Mouse (Mus musculus) MEL (cell line): ENCODE measurements around the gene Defa21. TPM values are rescaled to one million over a fixed set of nuclear protein-coding genes. Genes with fewer than 3 reads are reported as not detected.

ENCODE experiments used
- polyA plus RNA-seq, 2 experiments: library from polyadenylated mRNA; stranded (reverse) in 1 of 2; unstranded in 1 of 2; fragments of >175 nt in 1 of 2; fragments of >200 nt in 1 of 2; gene quantifications; 2 replicates each; pipeline versions ENCODE4 v1.2.1 to v1.2.4; 2012; ENCODE audit warnings: low replicate concordance in 2 of 2, low read depth in 1 of 2; ENCODE audit not compliant: insufficient read length in 2 of 2, insufficient read depth in 1 of 2, missing spikeins in 1 of 2
- total RNA-seq: library from RNA; depleted of rRNA; stranded (reverse); fragments of 300-350 nt; gene quantifications from 2 replicates; pipeline ENCODE4 v1.2.3, GENCODE M21; 2012; rRNA removed

Defa21 gene
- total and polyA plus RNA-seq, 3 experiments: not detected

Other genes with a start within 250 kb of the Defa21 start
- gene Defb33, start 132.9 kb upstream of the Defa21 start, total RNA-seq: not detected in 2 replicates
- not detected for gene Defb33, start 132.9 kb upstream of the Defa21 start, polyA plus RNA-seq
- gene Gm15056, start 122.9 kb upstream of the Defa21 start, total RNA-seq: not detected in 2 replicates
- gene Gm15056, start 122.9 kb upstream of the Defa21 start, polyA plus RNA-seq: not detected
- not detected in 2 replicates for gene Gm6040, start 103.5 kb upstream of the Defa21 start, total RNA-seq
- not detected for gene Gm6040, start 103.5 kb upstream of the Defa21 start, polyA plus RNA-seq
- not detected in 2 replicates for gene AY761185, start 80.8 kb upstream of the Defa21 start, total RNA-seq
- not detected for gene AY761185, start 80.8 kb upstream of the Defa21 start, polyA plus RNA-seq
- not detected in 2 replicates for gene Defa23, start 29.5 kb downstream of the Defa21 start, total RNA-seq
- gene Defa23, start 29.5 kb downstream of the Defa21 start, polyA plus RNA-seq: not detected
- gene Defa35, start 39.5 kb downstream of the Defa21 start, total RNA-seq: not detected in 2 replicates
- gene Defa35, start 39.5 kb downstream of the Defa21 start, polyA plus RNA-seq: not detected
- not detected in 2 replicates for gene Defa25, start 58.9 kb downstream of the Defa21 start, total RNA-seq
- not detected for gene Defa25, start 58.9 kb downstream of the Defa21 start, polyA plus RNA-seq
- not detected in 2 replicates for gene Gm14851, start 70.5 kb downstream of the Defa21 start, total RNA-seq
- gene Gm14851, start 70.5 kb downstream of the Defa21 start, polyA plus RNA-seq: not detected
- not detected in 2 replicates for gene Defa30, start 109.1 kb downstream of the Defa21 start, total RNA-seq
- not detected for gene Defa30, start 109.1 kb downstream of the Defa21 start, polyA plus RNA-seq
- not detected in 2 replicates for gene Defa22, start 136.7 kb downstream of the Defa21 start, total RNA-seq
- not detected for gene Defa22, start 136.7 kb downstream of the Defa21 start, polyA plus RNA-seq
- not detected in 2 replicates for gene Defa31, start 166.1 kb downstream of the Defa21 start, total RNA-seq
- gene Defa31, start 166.1 kb downstream of the Defa21 start, polyA plus RNA-seq: not detected
- not detected in 2 replicates for gene Gm15293, start 176.0 kb downstream of the Defa21 start, total RNA-seq
- not detected for gene Gm15293, start 176.0 kb downstream of the Defa21 start, polyA plus RNA-seq
- not detected in 2 replicates for gene Gm15292, start 224.2 kb downstream of the Defa21 start, total RNA-seq
- gene Gm15292, start 224.2 kb downstream of the Defa21 start, polyA plus RNA-seq: not detected